Mouse (Mus musculus): ENCODE results near the gene Cox4i2. TPM values are rescaled to one million over a fixed set of nuclear protein-coding genes. Genes with fewer than 3 reads are reported as not detected.

The Cox4i2 gene
- polyA plus RNA-seq, 1 experiment from 2014 or later = 4.5 TPM

DNA sequence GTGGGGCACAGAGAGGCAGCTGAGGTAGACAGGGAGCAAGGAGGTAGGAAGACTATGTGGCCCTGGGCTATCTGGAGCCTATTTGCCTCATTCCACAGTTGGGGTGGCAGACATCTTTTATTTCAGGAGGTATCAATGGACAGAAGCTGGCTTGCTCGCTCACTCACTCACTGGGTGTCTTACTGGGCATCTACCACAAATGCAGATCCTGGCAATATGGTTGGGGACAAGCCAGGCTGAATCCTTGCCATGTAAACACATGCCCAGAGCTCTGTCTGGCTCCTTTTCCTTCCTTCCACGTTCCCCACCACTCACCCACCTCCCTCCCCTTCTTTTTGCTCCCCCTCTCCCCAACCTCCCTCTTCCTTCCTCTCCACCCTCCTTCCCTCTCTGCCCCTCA lies 3.5 kb downstream of the Cox4i2 start:
- 58% methylated on average over 2 of the region's 2 CpGs for WGBS
- ATAC-seq (ENCODE audit: low read depth) = no peak
- H3K4me1 ChIP-seq (replicated peaks) = peaks cover 19% of the 10 kb centered on the region
- H3K4me3 ChIP-seq = no peak overlapping the region
- H3K9me3 ChIP-seq = no peaks in the 10 kb centered on the region
- H3K27ac ChIP-seq (replicated peaks) = no peak overlapping the region
- no peak overlapping the region for H3K9ac ChIP-seq
- no peaks in the 10 kb centered on the region for H3K36me3 ChIP-seq
- H3K27me3 ChIP-seq = peaks cover 11% of the 10 kb centered on the region
- no peak overlapping the region for H3K4me2 ChIP-seq

DNA sequence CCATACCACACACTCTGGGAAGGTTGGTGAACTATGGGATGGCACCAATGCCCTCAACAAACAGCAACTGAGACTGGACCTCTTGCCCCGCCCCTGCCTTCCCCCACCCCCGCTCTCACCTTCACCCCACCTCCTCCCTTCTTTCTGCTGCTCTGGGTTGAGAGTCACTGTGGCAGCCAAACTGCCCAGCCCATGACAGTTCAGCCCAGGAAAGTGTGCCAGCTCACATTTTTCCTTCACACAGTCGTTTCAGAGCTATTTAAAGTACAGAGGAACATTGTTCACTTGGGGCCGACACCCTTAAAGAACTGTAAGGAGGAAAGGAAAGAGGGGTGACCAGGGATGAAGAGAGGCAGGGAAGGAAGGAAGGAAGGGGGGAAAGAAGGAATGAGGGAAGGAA lies 4.4 kb downstream of the Cox4i2 start:
- Histone ChIP-seq H3K9ac (no peak overlapping the region), H3K36me3 (no peaks in the 10 kb centered on the region), H3K27me3 (peaks cover 11% of the 10 kb centered on the region), H3K4me1 (replicated peaks) (peaks cover 19% of the 10 kb centered on the region), H3K27ac (replicated peaks) (no peak overlapping the region), H3K4me2 (no peak overlapping the region), H3K4me3 (no peak overlapping the region), H3K9me3 (no peaks in the 10 kb centered on the region)
- WGBS = 62% methylated on average over 4 of the region's 4 CpGs
- ATAC-seq (ENCODE audit: low read depth) = no peak

DNA sequence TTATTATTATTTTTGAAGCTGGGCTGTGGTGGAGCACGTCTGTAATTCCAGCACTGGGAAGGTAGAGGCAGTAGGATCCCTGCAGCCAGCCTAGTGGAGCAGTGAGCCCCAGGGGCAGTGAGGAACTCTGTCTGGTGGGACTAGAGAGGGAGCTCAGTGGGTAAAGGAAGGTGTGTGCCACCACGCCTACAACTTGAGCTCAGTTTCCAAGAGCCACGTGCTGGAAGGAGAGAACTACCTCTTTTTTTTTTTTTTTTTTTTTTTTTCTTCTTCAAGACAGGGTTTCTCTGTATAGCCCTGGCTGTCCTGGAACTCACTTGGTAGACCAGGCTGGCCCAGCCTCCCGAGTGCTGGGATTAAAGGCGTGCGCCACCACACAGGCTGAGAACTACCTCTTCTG lies 9.3 kb downstream of the Cox4i2 start:
- H3K4me1 ChIP-seq (replicated peaks) = peaks cover 24% of the 10 kb centered on the region
- no peak for ATAC-seq (ENCODE audit: low read depth)
- 88% methylated on average over 6 of the region's 6 CpGs for WGBS
- H3K27ac ChIP-seq (replicated peaks) = no peak overlapping the region
- no peak overlapping the region for H3K4me3 ChIP-seq
- no peaks in the 10 kb centered on the region for H3K36me3 ChIP-seq
- no peak overlapping the region for H3K4me2 ChIP-seq
- no peaks in the 10 kb centered on the region for H3K9me3 ChIP-seq
- H3K9ac ChIP-seq = no peak overlapping the region
- no peaks in the 10 kb centered on the region for H3K27me3 ChIP-seq

DNA sequence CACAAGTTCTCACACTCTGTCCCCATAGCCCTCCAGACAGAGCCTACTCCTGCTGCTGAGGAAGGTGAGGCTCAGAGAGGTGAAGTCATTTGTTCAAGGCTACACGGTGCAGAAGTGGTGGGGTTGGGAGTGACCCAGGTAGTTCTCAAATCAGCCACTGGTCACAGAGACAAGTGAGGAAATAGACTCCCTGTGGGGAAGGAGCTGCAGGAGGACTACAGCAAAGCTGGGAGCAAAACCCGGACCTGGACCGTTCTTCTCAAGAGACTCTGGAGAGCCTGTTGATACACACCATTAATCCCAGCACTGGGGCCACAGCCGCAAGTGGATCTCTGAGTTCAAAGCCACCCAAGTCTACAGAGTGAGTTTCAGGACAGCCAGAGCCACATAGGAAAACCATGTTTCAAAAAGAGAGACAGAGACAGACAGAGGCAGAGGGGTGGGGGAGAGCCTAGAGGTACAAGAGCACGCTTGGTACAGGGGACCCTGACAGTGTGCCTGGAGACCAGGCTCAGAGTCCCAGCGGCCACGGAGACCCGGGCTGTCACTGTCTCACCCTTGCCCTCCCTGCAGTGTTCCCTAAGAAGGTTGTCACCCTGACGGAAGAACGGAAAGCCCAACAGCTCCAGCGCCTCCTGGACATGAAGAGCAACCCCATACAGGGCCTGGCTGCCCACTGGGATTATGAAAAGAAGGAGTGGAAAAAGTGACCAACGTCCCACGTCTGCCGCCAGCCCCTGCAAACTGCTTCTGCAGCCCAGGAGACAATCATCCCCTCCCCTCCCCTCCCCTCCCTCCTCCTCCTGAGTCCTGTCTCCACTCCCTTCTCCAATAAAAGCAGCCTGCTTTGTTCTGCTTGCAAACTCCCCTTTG lies 10.4 kb downstream of the Cox4i2 start:
- 2% methylated on average over 14 of the region's 14 CpGs for WGBS
- Histone ChIP-seq H3K27me3 (no peaks in the 10 kb centered on the region), H3K27ac (replicated peaks) (0 out of 2 replicates have a peak overlapping the region, but pooled peaks have one; percentile 7), H3K4me2 (peak overlapping the region; percentile 40), H3K36me3 (no peaks in the 10 kb centered on the region), H3K9ac (peak overlapping the region; percentile 57), H3K4me1 (replicated peaks) (peaks cover 24% of the 10 kb centered on the region), H3K9me3 (no peaks in the 10 kb centered on the region), H3K4me3 (no peak overlapping the region)
- ATAC-seq (ENCODE audit: low read depth) = peak; percentile 51; the same call in 1 of the 2 replicates

DNA sequence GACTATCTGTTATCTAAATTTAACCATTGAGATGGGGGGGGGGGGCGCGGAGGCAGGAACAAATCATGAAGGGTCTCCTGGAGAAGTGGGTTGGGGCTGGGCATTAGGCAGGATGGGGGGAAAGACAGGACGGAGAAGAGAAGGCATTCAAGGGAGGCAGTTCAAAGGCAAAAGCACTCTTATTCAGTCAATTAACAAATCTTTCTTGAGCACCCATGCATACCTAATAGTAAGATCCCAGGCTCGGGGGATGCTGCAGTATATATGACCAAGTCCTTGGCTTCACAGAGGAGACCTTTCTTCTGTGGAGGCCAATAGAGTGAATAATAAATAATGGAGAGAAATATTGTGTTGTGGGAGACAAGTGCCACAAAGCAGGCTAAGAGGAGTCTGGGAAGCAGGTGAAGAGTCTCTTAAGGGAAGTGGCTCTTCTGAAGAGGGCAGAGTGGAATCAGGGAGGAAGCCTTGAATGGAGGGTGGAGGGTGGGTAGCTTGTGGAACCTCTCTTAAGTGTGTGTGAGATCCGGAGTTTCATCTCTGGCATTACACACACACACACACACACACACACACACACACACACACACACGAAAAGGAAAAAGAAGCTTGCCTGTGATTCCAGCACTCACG lies 11.2 kb downstream of the Cox4i2 start:
- no peaks in the 10 kb centered on the region for H3K36me3 ChIP-seq
- H3K27ac ChIP-seq (replicated peaks) = 0 out of 2 replicates have a peak overlapping the region, but pooled peaks have one; percentile 7
- 29% methylated on average over 7 of the region's 7 CpGs for WGBS
- ATAC-seq (ENCODE audit: low read depth) = peak; percentile 51; the same call in 1 of the 2 replicates
- no peaks in the 10 kb centered on the region for H3K9me3 ChIP-seq
- H3K4me1 ChIP-seq (replicated peaks) = peaks cover 24% of the 10 kb centered on the region
- H3K4me2 ChIP-seq = peak overlapping the region; percentile 40
- no peak overlapping the region for H3K4me3 ChIP-seq
- no peaks in the 10 kb centered on the region for H3K27me3 ChIP-seq
- H3K9ac ChIP-seq = peak overlapping the region; percentile 57

DNA sequence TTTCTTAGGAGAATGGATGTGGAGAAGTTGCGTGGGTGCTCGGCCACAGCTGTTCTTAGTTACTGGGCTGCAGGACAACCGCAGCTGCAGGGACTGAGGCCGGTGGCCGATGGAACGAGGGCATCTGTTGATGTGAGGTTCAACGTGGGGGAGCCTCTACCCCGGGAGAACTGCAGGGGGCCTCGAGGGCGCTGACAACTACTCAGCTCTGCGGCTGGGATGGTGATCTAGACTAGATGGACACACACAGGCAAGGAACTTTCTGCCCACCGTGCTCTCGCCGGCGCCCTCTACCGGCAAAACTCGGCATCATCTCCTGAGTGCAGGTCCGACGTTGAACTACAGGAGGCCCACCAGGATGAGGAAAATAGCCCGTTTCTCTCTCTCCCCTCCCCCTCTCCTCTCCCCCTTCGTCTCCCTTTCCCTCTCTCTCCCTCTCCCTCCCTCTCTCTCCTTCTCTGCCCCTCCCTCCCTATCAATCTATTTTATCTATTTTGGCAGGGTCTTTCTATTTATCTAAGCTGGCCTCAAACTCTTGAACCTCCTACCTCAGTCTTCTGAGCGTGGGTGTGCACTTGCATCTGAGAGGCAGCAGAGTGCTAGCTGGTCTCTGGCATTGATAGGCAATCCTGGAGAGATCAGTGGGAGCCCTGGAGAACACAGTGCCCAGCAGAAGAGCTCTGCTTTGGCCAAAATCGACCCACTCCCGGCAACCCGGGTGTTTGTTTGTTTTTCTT lies 12.6 kb downstream of the Cox4i2 start:
- Histone ChIP-seq H3K9ac (no peak overlapping the region), H3K4me3 (no peak overlapping the region), H3K4me1 (replicated peaks) (peaks cover 24% of the 10 kb centered on the region), H3K4me2 (no peak overlapping the region), H3K27me3 (no peaks in the 10 kb centered on the region), H3K36me3 (no peaks in the 10 kb centered on the region), H3K27ac (replicated peaks) (no peak overlapping the region), H3K9me3 (no peaks in the 10 kb centered on the region)
- WGBS = 19% methylated on average over 25 of the region's 25 CpGs
- no peak for ATAC-seq (ENCODE audit: low read depth)

DNA sequence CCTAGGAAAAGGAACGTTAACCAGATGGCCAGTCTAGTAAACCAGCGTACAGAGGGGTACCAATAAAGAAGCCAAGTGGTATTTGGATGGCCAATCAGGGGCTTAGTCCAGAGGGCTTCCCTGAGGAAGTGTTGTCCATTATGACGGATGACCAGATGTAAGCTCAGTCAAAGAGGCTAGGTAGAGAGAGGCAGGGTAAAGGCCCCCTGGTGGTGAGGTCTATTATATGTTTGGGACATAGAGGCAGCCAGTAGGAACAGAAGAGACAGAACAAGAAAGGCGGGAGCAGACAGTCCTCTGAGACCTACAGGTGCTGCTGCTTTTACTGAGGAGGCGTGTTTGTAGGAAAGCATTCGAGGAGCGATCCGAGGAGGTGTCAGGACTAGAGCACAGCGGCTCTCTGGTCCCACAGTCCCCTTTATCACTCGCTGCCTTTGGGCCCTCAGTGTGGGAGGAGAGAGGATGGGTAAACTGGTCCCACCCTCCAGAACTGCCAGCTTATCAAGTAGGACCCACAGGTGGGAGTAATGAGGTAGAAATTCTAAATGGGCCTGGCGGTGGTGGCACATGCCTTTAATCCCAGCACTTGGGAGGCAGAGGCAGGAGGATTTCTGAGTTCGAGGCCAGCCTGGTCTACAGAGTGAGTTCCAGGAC lies 13.8 kb downstream of the Cox4i2 start:
- no peaks in the 10 kb centered on the region for H3K27me3 ChIP-seq
- H3K27ac ChIP-seq (replicated peaks) = no peak overlapping the region
- no peaks in the 10 kb centered on the region for H3K36me3 ChIP-seq
- H3K9ac ChIP-seq = no peak overlapping the region
- no peak for ATAC-seq (ENCODE audit: low read depth)
- H3K4me1 ChIP-seq (replicated peaks) = peaks cover 24% of the 10 kb centered on the region
- 55% methylated on average over 12 of the region's 12 CpGs for WGBS
- H3K4me2 ChIP-seq = no peak overlapping the region
- no peaks in the 10 kb centered on the region for H3K9me3 ChIP-seq
- H3K4me3 ChIP-seq = no peak overlapping the region

DNA sequence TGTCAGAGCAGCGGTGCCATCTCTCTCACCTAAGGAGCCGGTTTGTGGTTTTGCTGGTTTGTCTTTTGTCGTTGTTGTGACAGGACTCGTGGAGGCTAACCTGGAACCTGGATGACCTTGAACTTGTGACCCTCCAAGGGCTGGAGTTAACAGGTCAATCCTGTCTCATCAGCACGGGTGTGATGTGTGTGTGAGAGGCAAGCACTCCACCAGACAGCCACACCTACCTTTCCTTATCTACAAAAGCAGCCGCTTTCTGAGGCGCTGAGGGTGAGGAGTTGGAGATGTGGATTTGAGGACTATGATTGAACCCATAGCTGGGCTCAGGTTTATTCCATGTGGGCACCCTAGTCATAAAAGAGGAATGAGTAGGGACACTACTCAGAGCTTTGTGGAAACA lies 15.7 kb downstream of the Cox4i2 start:
- no peak for ATAC-seq (ENCODE audit: low read depth)
- Histone ChIP-seq H3K4me1 (replicated peaks) (peaks cover 12% of the 10 kb centered on the region), H3K9ac (no peak overlapping the region), H3K9me3 (no peaks in the 10 kb centered on the region), H3K27me3 (no peaks in the 10 kb centered on the region), H3K27ac (replicated peaks) (no peak overlapping the region), H3K4me2 (no peak overlapping the region), H3K36me3 (no peaks in the 10 kb centered on the region), H3K4me3 (no peak overlapping the region)
- WGBS = 89% methylated on average over 7 of the region's 7 CpGs

DNA sequence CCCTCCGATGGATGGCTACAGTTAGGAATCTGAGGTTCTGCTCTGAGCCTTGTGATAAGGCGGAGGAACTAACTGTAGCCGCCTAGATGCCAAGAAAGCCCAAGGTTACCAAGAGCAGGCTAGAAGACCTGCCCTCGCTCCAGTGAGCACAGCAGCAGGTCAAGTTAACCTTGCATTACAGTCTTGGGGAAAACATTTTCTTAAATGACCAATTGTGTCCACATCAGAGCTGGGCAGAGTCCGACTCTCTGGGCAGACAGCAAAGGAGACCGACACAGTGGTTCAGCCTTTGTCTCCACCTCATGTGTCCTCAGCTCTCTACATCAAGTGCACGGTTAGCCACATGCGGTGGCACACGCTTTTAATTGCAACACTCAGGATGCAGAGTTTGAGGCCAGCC lies 17.6 kb downstream of the Cox4i2 start:
- Histone ChIP-seq H3K4me1 (replicated peaks) (no peaks in the 10 kb centered on the region), H3K36me3 (no peaks in the 10 kb centered on the region), H3K9ac (no peak overlapping the region), H3K4me3 (no peak overlapping the region), H3K27ac (replicated peaks) (no peak overlapping the region), H3K27me3 (no peaks in the 10 kb centered on the region), H3K4me2 (no peak overlapping the region), H3K9me3 (no peaks in the 10 kb centered on the region)
- 91% methylated on average over 9 of the region's 9 CpGs for WGBS
- ATAC-seq (ENCODE audit: low read depth) = no peak

DNA sequence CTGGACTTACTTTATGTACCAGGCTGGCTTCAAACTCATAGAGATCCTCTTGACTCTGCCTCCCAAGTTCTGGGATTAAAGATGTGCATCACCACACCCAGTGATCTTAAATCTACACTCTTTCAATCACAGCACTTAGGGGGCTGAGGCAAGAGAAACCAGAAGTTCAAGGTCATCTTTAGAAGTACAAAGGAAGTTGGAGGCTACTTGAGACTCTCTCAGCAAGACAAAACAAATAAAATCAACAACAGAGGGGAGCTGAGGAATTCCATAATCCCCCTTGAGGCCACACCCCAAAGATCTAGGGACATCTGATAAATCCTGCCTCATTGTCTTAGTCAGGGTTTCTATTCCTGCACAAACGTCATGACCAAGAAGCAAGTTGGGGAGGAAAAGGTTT lies 18.3 kb downstream of the Cox4i2 start:
- H3K4me1 ChIP-seq (replicated peaks) = no peaks in the 10 kb centered on the region
- H3K4me3 ChIP-seq = no peak overlapping the region
- H3K9ac ChIP-seq = no peak overlapping the region
- no peak overlapping the region for H3K27ac ChIP-seq (replicated peaks)
- H3K4me2 ChIP-seq = no peak overlapping the region
- no peaks in the 10 kb centered on the region for H3K27me3 ChIP-seq
- no peaks in the 10 kb centered on the region for H3K36me3 ChIP-seq
- WGBS = 37% methylated on average over 1 of the region's 1 CpGs
- no peak for ATAC-seq (ENCODE audit: low read depth)
- no peaks in the 10 kb centered on the region for H3K9me3 ChIP-seq

DNA sequence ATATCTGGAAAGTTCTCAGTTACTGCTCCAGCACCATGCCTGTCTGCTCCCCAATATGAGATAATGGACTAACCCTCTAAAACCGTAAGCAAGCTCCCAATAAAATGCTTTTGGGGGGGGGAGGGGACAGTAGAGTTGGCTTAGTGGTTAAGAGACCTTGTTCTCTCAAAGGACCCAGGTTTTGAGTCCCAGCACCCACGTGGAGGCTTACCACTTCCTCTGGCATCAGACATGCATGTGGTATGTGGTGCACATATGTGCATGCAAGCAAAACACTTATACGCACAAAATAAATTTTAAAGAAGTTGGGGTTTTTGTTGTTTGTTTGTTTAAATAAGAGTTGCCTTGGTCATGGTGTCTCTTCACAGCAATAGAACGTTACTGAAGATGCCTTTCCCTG lies 21.4 kb downstream of the Cox4i2 start:
- Histone ChIP-seq H3K4me3 (no peak overlapping the region), H3K36me3 (peaks cover 19% of the 10 kb centered on the region), H3K27me3 (no peaks in the 10 kb centered on the region), H3K27ac (replicated peaks) (no peak overlapping the region), H3K4me1 (replicated peaks) (no peaks in the 10 kb centered on the region), H3K4me2 (no peak overlapping the region), H3K9ac (no peak overlapping the region), H3K9me3 (no peaks in the 10 kb centered on the region)
- WGBS = 84% methylated on average over 4 of the region's 4 CpGs
- ATAC-seq (ENCODE audit: low read depth) = no peak

DNA sequence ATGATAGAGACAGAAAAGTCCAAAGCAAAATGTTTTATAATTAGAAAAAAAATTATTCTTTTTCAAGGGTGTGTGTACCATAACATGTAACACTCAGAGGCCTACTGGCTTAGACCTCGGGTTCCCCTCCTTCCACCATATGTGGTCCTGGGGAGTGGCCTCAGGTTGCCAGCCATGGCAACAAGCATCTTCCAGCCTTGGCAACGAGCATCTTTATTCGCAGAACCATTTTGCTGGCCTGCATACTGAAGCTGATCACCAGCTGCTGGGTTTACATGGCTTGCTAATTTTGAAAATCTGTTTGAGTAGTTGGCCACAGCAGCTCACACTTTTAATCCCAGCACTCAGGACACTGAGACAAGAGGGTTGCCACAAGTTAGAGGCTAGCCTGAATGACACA lies 22.0 kb downstream of the Cox4i2 start:
- Histone ChIP-seq H3K27ac (replicated peaks) (no peak overlapping the region), H3K4me3 (no peak overlapping the region)
- 88% methylated on average over 3 of the region's 3 CpGs for WGBS

More for the DNA sequence above, 22.0 kb downstream of the Cox4i2 start:
- Histone ChIP-seq H3K36me3 (peaks cover 25% of the 10 kb centered on the region), H3K27me3 (no peaks in the 10 kb centered on the region), H3K9ac (no peak overlapping the region), H3K4me2 (no peak overlapping the region), H3K4me1 (replicated peaks) (no peaks in the 10 kb centered on the region), H3K9me3 (no peaks in the 10 kb centered on the region)
- no peak for ATAC-seq (ENCODE audit: low read depth)
